Mouse (Mus musculus): ENCODE data around the gene Hip1. TPM values are rescaled to one million over a fixed set of nuclear protein-coding genes. Genes with fewer than 3 reads are reported as not detected.
"Not testable (repeated sequence)": the region's sequence is repeated elsewhere in the genome, so short reads cannot be mapped to it uniquely, and the experiment has no call there.

Gene Hip1
- polyA plus RNA-seq, 1 experiment, result 0.51 TPM

DNA sequence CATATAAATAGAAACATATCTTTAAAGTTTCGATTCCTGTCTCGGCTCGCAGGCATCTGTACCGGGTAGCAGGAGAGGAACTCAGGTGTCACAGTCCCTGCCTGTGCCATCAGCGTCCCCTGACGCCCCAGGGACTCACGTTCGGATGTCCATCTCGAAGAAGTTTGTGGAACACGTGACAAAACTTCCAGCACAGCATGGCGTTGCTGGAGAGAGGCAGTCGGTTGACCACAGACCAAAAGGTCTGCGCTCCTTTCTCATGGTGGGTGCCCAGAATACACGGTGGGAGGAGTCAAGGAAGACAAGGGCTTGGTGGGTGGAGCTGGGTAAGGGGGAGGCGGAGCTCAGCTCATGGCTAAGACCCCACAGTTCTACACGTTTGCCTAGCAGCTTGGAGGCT lies 87.0 kb downstream of the Hip1 start:
- TF ChIP-seq GATA1 (IDR thresholded peaks at IDR 0.05; ENCODE audit: borderline replicate concordance, low read length) (no peak), FLI1 (IDR thresholded peaks at IDR 0.05; ENCODE audit: low read length) (no peak)
- H3K36me3 ChIP-seq (replicated peaks; ENCODE audit: low read length), result peaks cover 8% of the 10 kb centered on the region
- H3K9me3 ChIP-seq, result peaks cover 18% of the 10 kb centered on the region
- peaks cover 8% of the 10 kb centered on the region; the same call in 1 of the 2 replicates for H3K4me1 ChIP-seq
- H3K4me3 ChIP-seq (replicated peaks), result no peak overlapping the region
- H3K27me3 ChIP-seq (replicated peaks), result peaks cover 4% of the 10 kb centered on the region

DNA sequence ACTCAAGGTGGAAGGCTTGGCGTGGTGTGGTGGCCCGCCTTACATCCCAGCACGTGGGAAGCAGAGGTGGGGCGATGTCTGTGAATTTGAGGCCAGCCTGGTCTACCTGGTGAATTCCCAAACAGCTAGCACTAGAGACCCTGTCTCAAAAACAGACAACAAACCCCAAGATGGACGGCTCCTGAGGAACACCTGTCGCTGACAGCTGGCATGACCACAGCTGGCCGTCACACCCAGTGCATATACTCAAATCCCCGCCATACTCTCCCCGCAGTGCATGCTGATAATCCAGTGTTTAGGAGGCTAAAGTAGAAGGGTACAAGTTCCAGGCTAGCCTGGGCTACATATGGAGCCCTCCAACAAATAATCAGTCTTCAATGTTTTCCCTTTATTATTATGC lies 88.4 kb downstream of the Hip1 start:
- Histone ChIP-seq H3K4me1 (peaks cover 7% of the 10 kb centered on the region; the same call in 1 of the 2 replicates), H3K4me3 (replicated peaks) (no peak overlapping the region), H3K9me3 (peaks cover 18% of the 10 kb centered on the region), H3K27me3 (replicated peaks) (no peaks in the 10 kb centered on the region), H3K36me3 (replicated peaks; ENCODE audit: low read length) (peaks cover 8% of the 10 kb centered on the region)
- TF ChIP-seq FLI1 (IDR thresholded peaks at IDR 0.05; ENCODE audit: low read length) (no peak), GATA1 (IDR thresholded peaks at IDR 0.05; ENCODE audit: borderline replicate concordance, low read length) (no peak)

DNA sequence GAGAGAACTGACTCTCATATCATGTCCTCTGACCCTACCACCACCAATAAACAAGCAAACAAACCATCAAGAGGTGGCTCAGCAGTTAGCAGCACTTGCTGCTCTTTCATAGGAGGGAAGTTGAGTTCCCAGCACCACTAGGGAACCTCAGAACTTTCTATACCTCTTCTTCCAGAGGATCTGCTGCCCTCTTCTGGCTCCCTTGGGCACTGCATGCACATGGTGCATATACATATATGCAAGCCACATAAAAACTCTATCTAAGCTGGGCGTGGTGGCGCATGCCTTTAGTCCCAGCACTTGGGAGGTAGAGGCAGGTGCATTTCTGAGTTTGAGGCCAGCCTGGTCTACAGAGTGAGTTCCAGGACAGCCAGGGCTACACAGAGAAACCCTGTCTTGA lies 90.7 kb downstream of the Hip1 start:
- no peaks in the 10 kb centered on the region for H3K4me1 ChIP-seq
- H3K27me3 ChIP-seq (replicated peaks), result no peaks in the 10 kb centered on the region
- TF ChIP-seq GATA1 (IDR thresholded peaks at IDR 0.05; ENCODE audit: borderline replicate concordance, low read length) (no peak), FLI1 (IDR thresholded peaks at IDR 0.05; ENCODE audit: low read length) (no peak)
- peaks cover 8% of the 10 kb centered on the region for H3K36me3 ChIP-seq (replicated peaks; ENCODE audit: low read length)
- no peak overlapping the region for H3K4me3 ChIP-seq (replicated peaks)
- H3K9me3 ChIP-seq, result peaks cover 18% of the 10 kb centered on the region

DNA sequence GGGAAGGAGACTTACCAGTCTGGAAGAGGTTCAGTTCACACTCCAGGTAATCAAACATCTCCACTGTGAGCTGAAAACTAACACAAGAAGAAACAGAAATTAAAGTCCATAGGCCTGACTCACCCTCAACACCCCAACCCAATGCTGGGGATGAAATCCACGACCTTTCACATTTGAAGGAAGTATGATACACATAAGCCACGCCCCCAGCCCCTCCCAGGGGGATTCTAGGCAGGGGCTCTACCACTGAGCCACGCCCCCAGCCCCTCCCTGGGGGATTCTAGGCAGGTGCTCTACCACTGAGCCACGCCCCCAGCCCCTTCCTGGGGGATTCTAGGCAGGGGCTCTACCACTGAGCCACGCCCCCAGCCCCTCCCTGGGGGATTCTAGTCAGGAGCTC lies 93.4 kb downstream of the Hip1 start:
- H3K36me3 ChIP-seq (replicated peaks; ENCODE audit: low read length); H3K27me3 ChIP-seq (replicated peaks); H3K4me3 ChIP-seq (replicated peaks); H3K4me1 ChIP-seq: not testable (repeated sequence)
- peaks cover 18% of the 10 kb centered on the region for H3K9me3 ChIP-seq

DNA sequence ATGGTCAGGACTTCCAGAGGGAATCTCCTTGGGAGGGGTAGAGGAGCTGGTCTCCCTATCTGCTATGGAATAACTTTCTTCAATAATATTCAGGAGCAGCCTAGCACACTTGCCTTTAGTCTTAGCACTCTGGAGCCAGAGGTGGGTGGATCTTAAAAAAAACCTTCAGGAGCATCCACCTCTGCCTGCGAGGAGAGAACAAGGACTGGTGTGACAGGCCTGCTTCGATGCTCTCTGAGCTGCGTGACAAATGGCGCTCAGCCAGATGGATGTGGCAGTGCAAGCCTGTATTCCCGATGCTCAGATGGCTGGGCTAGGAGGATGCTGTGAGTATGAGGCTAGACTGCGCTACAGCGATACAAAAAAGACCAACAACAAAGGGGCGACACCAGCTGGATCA lies 93.8 kb downstream of the Hip1 start:
- Histone ChIP-seq H3K4me3 (replicated peaks) (no peak overlapping the region), H3K36me3 (replicated peaks; ENCODE audit: low read length) (peaks cover 8% of the 10 kb centered on the region), H3K9me3 (peaks cover 18% of the 10 kb centered on the region), H3K27me3 (replicated peaks) (no peaks in the 10 kb centered on the region), H3K4me1 (peaks cover 4% of the 10 kb centered on the region)
- TF ChIP-seq FLI1 (IDR thresholded peaks at IDR 0.05; ENCODE audit: low read length), result no peak
- TF ChIP-seq GATA1 (IDR thresholded peaks at IDR 0.05; ENCODE audit: borderline replicate concordance, low read length), result no peak

DNA sequence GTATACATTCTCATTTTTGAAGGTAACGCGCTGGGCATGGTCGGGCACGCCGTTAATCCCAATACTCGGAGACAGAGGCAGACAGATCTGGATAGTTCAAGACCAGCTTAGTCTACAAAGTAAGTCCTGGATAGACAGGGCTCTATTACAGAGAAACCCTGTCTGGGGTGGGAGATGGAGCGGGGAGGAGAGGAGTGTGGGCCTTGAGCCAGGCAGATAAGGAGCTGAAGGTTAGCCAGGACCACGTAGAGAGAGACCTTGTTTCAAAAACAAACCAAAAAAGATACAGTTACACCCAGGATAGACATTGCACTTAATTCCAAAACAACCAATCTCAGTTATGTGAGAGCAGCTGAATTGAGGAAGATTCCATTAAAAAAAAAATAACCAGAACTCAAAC lies 99.2 kb downstream of the Hip1 start:
- Histone ChIP-seq H3K9me3 (no peaks in the 10 kb centered on the region), H3K36me3 (replicated peaks; ENCODE audit: low read length) (no peaks in the 10 kb centered on the region), H3K4me3 (replicated peaks) (no peak overlapping the region), H3K4me1 (peaks cover 17% of the 10 kb centered on the region), H3K27me3 (replicated peaks) (peaks cover 2% of the 10 kb centered on the region)
- TF ChIP-seq GATA1 (IDR thresholded peaks at IDR 0.05; ENCODE audit: borderline replicate concordance, low read length) (no peak), FLI1 (IDR thresholded peaks at IDR 0.05; ENCODE audit: low read length) (no peak)

DNA sequence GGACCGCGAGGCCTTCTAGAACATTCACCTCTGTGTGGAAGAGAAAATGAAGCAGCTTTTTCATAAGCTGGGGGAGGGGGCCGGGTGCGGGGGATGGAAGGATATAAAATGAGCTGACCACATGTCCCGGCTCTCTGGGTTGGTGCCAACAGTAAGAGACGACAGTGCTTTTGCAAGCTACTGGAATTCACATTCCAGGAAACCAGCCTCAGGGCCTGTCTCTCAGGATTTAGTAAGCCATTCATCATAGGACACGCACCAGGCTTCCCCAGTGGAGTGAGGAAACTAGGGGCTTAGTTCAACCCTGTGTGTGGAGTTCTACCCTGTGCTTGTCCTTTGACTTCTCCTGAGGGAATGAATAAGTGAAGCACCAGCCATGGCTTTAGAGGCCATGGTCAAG lies 102.5 kb downstream of the Hip1 start:
- Histone ChIP-seq H3K27me3 (replicated peaks) (peaks cover 4% of the 10 kb centered on the region), H3K4me3 (replicated peaks) (no peak overlapping the region), H3K9me3 (no peaks in the 10 kb centered on the region), H3K36me3 (replicated peaks; ENCODE audit: low read length) (no peaks in the 10 kb centered on the region), H3K4me1 (peaks cover 17% of the 10 kb centered on the region)
- no peak for TF ChIP-seq FLI1 (IDR thresholded peaks at IDR 0.05; ENCODE audit: low read length)
- TF ChIP-seq GATA1 (IDR thresholded peaks at IDR 0.05; ENCODE audit: borderline replicate concordance, low read length), result no peak

DNA sequence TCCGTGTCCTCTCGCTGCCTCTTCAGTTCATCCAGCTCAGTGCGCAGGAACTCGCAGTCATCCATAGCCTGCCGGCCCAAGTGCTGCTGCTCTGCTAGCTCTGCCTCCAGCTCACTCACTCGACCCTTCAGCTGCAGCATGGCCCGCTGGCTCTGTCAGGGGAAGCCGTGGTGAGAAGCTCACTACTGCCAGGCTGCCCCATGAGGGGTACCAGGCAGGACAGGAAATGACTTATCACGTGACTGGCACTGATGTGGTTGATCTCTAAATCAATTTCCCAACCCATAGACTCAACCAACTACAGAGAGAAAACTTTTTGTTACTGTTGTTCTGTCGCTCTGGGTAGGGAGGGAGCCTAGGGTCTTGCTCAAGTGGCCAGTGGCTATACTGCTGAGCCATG lies 109.9 kb downstream of the Hip1 start:
- Histone ChIP-seq H3K9me3 (peaks cover 13% of the 10 kb centered on the region), H3K36me3 (replicated peaks; ENCODE audit: low read length) (peaks cover 6% of the 10 kb centered on the region), H3K4me3 (replicated peaks) (peak overlapping the region; percentile 7), H3K27me3 (replicated peaks) (peaks cover under 1% of the 10 kb centered on the region), H3K4me1 (peaks cover 6% of the 10 kb centered on the region; the same call in 1 of the 2 replicates)
- TF ChIP-seq GATA1 (IDR thresholded peaks at IDR 0.05; ENCODE audit: borderline replicate concordance, low read length), result no peak
- no peak for TF ChIP-seq FLI1 (IDR thresholded peaks at IDR 0.05; ENCODE audit: low read length)

DNA sequence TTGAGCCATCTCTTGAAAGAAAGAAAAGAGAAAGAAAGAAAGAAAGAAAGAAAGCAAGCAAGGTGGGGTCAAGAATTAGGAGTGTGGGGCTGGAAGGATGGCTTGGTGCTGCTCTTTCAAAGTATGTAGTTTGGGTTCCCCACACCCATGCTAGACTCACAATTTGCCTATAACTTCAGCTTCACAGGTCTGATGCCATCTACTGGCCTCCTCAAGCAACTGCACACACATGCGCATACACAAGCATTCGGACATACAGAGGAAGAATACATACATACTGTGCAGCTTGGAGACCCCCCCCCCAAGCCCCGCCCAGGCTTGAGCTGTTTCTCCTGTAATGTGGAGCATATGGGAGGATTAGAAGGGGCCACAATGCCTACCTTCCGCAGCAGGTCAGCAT lies 111.1 kb downstream of the Hip1 start:
- no peak overlapping the region for H3K4me3 ChIP-seq (replicated peaks)
- no peaks in the 10 kb centered on the region for H3K27me3 ChIP-seq (replicated peaks)
- no peak for TF ChIP-seq GATA1 (IDR thresholded peaks at IDR 0.05; ENCODE audit: borderline replicate concordance, low read length)
- TF ChIP-seq FLI1 (IDR thresholded peaks at IDR 0.05; ENCODE audit: low read length), result no peak
- H3K36me3 ChIP-seq (replicated peaks; ENCODE audit: low read length), result peaks cover 12% of the 10 kb centered on the region
- H3K4me1 ChIP-seq, result peaks cover 6% of the 10 kb centered on the region; the same call in 1 of the 2 replicates
- H3K9me3 ChIP-seq, result peaks cover 13% of the 10 kb centered on the region

DNA sequence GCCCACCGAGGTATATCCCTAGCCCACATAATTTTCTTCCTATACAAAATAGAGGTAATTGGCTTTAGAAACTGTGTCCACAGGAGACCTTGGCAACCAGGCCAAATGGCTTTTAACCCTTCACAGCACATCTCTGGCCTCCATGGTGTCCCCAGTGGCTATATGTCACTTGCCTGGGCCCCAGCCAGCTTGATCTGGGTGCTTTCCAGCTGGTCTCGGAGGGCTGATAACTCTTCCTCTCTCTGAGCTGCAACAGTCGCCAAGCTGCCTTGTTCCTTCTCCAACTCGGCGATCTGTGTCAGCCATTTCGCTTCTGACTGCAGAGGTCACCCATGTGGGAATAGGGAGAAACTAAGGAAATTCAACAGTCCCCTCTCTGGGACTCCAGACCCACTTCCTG lies 113.8 kb downstream of the Hip1 start:
- H3K27me3 ChIP-seq (replicated peaks), result no peaks in the 10 kb centered on the region
- H3K36me3 ChIP-seq (replicated peaks; ENCODE audit: low read length), result peaks cover 12% of the 10 kb centered on the region
- no peak for TF ChIP-seq GATA1 (IDR thresholded peaks at IDR 0.05; ENCODE audit: borderline replicate concordance, low read length)
- TF ChIP-seq FLI1 (IDR thresholded peaks at IDR 0.05; ENCODE audit: low read length), result no peak
- H3K9me3 ChIP-seq, result peaks cover 13% of the 10 kb centered on the region
- H3K4me1 ChIP-seq, result peaks cover 6% of the 10 kb centered on the region; the same call in 1 of the 2 replicates
- no peak overlapping the region for H3K4me3 ChIP-seq (replicated peaks)

DNA sequence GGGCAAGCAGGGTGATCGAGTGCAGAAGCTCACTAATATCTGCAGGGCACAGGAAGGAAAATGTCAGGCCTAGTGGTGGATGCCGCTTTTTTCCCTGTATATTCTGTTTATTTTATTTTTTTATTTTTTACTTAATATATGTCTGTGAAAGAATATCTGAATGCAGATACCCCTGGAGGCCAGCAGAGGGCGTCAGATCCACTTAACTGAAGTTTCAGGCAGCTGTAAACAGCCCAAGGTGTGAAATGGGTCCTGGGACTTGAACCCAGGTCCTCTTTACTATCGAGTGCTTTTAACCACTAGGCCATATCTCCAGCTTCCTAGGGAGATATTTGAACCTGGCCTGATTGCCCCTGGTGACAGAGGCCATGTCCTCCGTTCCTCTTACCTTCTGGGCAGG lies 116.1 kb downstream of the Hip1 start:
- H3K36me3 ChIP-seq (replicated peaks; ENCODE audit: low read length), result peaks cover 12% of the 10 kb centered on the region
- no peaks in the 10 kb centered on the region for H3K27me3 ChIP-seq (replicated peaks)
- H3K4me3 ChIP-seq (replicated peaks), result no peak overlapping the region
- peaks cover 4% of the 10 kb centered on the region for H3K9me3 ChIP-seq
- TF ChIP-seq FLI1 (IDR thresholded peaks at IDR 0.05; ENCODE audit: low read length) (no peak), GATA1 (IDR thresholded peaks at IDR 0.05; ENCODE audit: borderline replicate concordance, low read length) (no peak)
- no peaks in the 10 kb centered on the region for H3K4me1 ChIP-seq
